Mouse (Mus musculus) NIH3T3 (cell line): Measurements from ENCODE around the gene Tbkbp1.

Source experiments
- DNase-seq: peaks from one replicate; pipeline ENCODE4 v3.0.0-alpha.2; 2012; ENCODE audit warnings: low read depth

Gene Tbkbp1

DNA sequence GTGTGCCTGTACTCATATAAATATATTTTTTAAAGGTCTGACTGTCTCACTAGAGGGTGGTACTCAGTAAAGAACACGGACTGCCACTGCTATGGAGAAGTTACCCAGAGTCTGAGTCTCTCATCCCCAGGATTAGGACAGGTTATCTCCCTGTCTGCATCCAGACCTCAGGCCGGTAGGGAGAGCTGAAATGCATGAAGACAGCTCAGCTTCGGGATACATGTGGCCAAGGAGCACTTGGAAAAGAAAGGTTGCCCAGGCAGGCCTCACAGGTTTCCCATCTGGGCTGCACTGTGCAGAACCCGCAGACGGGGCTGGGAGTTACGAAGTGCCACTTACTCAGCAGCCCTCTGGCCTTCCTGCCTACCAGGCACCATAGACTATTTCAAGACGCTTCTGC is 5.7 kb upstream of the Tbkbp1 start:
- no peak for DNase-seq

GRCm38 (mm10) chr11:97152662-97153287 is 1.5 kb upstream of the Tbkbp1 start:
- peak; percentile 61 for DNase-seq

- DNase-seq, result peak; percentile 91
These were observed 730 bp upstream of the Tbkbp1 start for GRCm38 (mm10) chr11:97152023-97152426.

DNA sequence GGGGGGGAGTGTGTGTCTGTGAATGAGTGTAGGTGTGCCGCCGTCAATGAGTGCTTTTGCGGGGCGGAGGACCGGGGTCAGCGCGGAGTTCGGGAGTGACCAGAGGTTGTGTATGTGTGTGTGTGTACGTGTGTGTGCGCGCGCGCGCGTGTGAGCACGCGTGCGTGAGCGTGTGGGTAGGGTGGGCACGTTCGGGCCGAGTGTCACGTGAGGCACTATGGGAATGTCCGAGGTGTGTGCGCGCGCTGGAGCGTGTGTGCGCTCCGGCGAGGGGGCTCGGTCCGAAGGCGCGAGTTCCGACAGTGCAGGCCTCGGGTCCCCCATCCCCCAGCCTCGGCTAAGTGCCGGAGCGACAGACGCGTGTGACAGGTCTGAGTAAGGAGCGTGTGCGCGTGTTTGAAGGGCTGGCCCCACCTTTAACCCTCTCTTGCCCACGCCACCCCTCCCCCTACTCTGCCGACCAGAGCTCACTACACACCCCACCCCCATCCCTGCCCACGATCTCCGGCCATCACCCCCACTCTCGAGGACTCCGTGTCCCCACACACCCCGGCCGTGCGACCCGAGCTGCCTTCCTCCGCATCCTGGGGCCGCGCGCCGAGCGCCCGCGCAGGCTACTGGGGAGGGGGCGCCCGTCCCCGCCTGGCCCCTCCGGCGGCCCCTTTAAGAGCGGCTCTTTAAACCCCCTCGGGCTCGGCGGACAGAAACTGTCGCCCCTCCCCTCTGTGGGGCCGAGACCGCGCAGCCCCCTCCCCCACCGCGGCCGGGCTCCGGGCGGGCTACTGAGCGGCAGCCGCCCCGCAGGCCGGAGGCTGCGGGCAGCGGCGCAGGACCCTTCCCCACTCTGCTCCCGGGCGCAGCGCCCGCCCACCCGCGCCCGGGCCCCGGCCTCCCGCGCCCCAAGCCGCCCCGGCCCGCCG is 624 bp downstream of the Tbkbp1 start:
- DNase-seq, result no peak

- DNase-seq, result peak; percentile 25
These were observed 1.3 kb downstream of the Tbkbp1 start for GRCm38 (mm10) chr11:97149995-97150410.

DNA sequence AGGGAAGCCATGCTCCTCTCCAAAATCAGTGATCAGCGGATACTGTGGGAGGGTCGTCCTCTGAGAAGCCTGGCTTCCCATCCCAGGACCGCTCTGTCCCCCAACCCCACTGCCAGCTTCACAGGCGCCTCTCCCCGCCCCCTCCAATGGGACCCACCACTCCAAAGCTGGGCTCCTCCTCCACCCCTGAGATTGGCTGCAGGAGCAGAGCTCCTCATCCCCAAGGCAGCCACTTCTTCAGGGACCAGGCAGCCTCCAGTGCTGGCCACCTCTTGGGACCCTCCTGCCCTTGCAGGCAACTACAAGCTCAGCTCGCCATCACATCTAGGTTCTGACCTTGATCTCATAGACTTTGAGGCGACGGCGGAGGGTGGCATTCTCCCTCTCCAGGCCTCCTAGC is 2.3 kb downstream of the Tbkbp1 start:
- DNase-seq, result no peak

- DNase-seq, result no peak
These were observed 2.7 kb downstream of the Tbkbp1 start for GRCm38 (mm10) chr11:97148591-97148990.

DNA sequence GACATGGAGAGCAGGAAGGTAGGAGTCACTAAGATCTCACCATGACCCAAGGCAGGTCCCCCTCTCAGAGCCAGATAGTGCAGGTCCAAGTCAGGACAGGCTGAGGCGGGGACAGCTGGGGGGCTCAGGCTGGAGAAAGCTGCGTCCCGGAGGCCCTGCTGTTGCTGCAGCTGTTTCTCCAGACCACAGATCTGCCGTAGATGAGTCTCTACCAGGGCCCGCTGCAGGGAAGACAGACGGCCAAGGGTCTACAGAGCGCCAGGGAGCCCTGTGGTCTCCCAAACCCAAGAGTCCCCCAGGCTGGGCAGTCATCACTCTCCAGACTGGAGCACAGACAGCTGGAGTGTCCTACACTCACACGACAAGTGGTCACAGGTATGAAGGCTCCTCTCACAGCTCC is 4.0 kb downstream of the Tbkbp1 start:
- no peak for DNase-seq

- peak; percentile 82 for DNase-seq
These were observed 4.6 kb downstream of the Tbkbp1 start for GRCm38 (mm10) chr11:97146724-97147123.

GRCm38 (mm10) chr11:97145951-97146350 is 5.3 kb downstream of the Tbkbp1 start:
- DNase-seq, result no peak

DNA sequence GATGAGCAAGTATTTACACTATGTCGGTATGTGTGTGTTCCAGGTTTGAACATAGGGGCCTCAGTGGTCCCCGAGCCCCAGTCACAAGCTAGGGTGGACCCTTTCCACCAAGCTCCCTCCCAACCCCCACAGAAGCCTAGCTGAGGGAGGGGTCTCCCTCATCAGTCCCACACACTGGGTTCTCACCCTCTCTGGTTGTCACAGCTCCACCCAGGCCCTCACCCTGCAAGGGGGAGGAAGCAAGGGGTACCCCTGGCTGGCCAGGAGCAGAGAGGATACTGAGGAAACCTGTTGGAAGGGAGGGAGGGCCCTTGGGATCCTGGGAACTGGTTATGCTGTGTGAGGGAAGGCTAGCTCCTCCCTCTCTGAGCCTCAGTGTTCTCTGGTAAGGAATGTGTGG is 6.0 kb downstream of the Tbkbp1 start:
- no peak for DNase-seq

GRCm38 (mm10) chr11:97143196-97143900 is 7.9 kb downstream of the Tbkbp1 start:
- no peak for DNase-seq

DNA sequence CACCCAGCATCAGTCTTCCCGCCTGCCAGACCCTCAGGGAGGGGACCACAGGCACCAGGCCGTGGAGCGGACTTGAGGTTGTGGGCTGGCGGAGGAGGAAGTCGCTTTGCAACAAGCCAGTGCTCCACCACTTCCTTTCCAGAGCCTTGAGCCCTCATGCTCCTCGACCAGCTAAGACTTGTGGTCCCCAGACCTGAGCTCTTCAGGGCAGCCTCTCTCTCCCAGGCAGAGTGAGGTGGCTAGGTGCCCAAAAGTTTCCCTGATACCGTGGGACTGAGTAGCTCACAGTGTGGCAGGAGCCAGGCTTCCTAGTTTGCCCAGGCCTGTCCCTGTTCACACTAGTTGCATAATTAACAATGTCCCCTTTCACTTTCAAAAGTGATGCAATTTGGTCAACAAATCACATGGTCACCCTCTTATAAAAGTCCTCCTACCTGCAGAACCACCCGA is 9.1 kb downstream of the Tbkbp1 start:
- no peak for DNase-seq

DNA sequence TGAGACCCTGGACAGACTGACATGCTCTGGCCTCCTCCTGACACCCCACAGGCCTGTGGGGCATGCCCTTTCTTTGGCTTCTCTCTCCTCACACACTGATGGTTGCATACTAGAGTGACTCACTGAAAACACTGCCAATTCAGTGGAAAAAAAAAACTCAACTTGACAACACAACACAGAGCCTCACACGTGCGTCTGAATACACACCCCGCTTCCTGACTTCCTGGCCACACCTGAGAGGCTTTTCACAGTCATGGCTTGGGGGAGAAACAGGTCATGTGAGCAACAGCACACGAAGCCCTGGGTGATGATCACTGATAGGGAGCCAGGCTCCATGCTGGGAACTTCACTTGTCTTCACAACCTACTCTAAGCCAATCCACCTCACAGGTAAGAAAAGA is 10.5 kb downstream of the Tbkbp1 start:
- DNase-seq, result peak; percentile 82

DNA sequence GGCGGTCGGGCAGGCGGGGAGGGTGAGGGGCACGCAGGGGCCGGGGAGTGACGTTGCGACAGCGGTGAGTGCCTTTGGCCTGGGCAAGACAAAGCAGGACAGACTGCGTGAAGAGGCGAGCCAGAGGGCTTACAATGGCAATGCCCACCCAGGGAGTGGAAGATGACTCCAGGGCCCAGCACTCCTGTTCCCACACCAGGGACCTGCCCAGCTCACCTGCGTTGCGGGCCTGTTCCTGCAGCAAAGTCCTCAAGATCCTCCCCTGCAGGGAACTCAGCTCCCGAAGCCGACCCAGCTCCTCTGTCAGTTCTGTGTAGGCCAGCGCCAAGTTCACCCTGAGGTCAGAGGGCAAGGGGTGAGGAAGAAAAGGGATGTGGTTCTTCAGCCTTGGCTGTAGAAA is 12.0 kb downstream of the Tbkbp1 start:
- DNase-seq, result no peak

DNA sequence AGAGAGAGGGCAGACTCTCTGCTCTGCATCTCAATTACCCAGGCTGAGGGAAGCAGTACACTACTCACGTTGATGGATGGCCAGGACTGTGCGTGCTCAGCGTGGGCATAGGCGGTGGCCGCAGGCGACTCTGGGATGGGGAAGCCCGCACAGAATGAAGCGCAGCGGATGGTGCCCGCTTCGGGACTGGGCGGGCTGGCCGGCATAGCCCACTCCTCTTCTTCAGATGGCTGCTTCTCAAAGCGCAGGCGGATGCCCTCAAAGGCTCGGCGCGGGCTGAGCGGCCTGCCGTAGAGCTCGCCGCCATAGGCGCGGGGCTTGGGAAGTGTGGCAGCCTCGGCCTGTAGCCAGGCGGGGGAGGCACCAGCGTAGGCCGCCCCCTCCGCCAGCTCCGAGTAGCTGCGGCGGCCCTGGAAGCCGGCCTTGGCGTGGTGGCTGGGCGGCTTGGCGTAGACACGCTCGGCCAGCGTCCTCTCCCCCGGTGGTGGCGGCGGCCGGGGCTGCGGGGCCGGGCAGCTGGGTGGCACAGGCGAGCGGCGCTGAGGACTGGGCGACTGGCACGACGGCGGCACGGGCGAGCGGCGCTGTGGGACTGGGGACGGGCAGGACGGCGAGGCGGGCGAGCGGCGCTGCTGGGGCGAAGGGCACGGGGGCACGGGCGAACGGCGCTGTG is 12.6 kb downstream of the Tbkbp1 start:
- no peak for DNase-seq

- no peak for DNase-seq
These were observed 18.0 kb downstream of the Tbkbp1 start for GRCm38 (mm10) chr11:97133270-97133669.

GRCm38 (mm10) chr11:97132185-97132584 is 19.1 kb downstream of the Tbkbp1 start:
- no peak for DNase-seq

DNA sequence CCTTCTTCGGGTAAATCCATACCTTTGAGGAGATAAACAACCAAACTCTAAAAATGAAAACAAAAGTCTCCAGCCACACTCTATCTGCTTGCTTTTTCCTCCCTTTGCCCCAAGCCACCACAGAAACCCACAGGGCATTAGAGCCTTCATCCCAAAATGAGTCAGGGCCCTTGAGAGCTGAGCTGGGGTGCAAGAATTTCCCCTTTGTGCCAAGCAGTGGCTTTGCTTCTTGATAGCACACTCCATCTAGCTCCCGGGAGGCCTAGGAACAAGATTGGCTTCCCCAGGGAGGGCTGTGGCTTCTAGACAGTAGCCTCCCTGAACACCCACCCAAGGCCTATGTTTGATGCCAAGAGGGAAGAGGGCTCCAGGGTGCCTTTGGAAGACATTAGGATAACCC is 19.6 kb downstream of the Tbkbp1 start:
- no peak for DNase-seq

- no peak for DNase-seq
These were observed 21.0 kb downstream of the Tbkbp1 start for GRCm38 (mm10) chr11:97130318-97130717.

DNA sequence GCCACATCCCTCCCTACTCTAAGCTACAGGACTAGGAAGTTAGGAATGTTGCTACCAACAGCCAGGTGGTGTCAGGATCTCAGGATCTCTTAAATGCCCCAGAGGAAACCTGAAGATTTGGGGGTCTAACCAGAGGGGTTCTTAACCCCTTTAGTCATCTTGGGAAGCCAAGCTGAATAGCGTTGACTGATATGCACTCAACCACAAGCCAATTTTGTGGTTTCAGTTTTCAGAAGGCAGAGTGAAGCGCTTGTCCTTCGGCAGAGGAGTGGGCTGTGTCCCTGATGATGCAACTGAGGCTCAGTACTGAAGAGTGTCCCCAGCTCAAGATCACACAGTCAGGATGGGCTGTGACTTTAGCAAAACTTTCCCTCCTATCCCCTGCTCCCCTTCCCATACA is 22.3 kb downstream of the Tbkbp1 start:
- DNase-seq, result no peak
